Mouse (Mus musculus): ENCODE measurements at regions not wholly inside any gene's neighbourhood (a gene's known extent, or its start where the extent isn't known, plus 50 kb on each side); places are given as distances from the start of the nearest gene placed in this dataset.

DNA sequence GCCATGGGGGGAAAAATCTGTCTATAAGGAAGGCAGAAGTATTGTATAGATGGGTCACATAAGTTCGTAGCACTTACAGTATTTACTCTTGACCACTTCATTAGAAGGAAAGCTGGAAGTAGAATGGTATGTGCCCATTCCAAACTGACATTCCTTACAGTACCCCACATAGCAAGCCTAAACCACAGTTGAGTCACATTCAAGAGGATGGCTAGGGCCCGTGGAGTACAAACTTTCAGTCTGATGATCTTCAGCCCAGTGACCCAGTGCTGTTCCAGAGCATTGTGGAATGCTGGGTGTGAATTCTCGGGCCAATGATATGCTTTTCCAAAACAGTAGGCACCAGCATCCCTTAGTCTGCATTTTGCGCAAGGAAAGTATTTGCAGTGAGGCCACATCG lies 124.2 kb upstream of the Tent5a start:
- Histone ChIP-seq H3K9ac (ENCODE audit: low read depth, low read length) (no peak overlapping the region), H3K9me3 (ENCODE audit: control insufficient read depth, low read length) (no peaks in the 10 kb centered on the region), H3K27ac (ENCODE audit: low read depth, low read length) (no peak overlapping the region), H3K4me2 (ENCODE audit: low read length) (no peak overlapping the region), H3K36me3 (ENCODE audit: control insufficient read depth, insufficient read depth, low read length) (no peaks in the 10 kb centered on the region), H3K27me3 (replicated peaks; ENCODE audit: control insufficient read depth, insufficient read depth, low read length) (no peaks in the 10 kb centered on the region), H3K4me1 (ENCODE audit: control insufficient read depth, insufficient read depth, low read depth, low read length) (no peaks in the 10 kb centered on the region), H3K4me3 (ENCODE audit: low read length) (no peak overlapping the region)
- WGBS = 97% methylated on average over 5 of the region's 5 CpGs
- ATAC-seq = no peak

GRCm38 (mm10) chr9:85450877-85451276 lies 123.7 kb upstream of the Tent5a start:
- Histone ChIP-seq H3K36me3 (ENCODE audit: control insufficient read depth, insufficient read depth, low read length) (no peaks in the 10 kb centered on the region), H3K4me2 (ENCODE audit: low read length) (no peak overlapping the region), H3K27ac (ENCODE audit: low read depth, low read length) (no peak overlapping the region), H3K9ac (ENCODE audit: low read depth, low read length) (no peak overlapping the region), H3K9me3 (ENCODE audit: control insufficient read depth, low read length) (no peaks in the 10 kb centered on the region), H3K4me1 (ENCODE audit: control insufficient read depth, insufficient read depth, low read depth, low read length) (no peaks in the 10 kb centered on the region), H3K4me3 (ENCODE audit: low read length) (no peak overlapping the region), H3K27me3 (replicated peaks; ENCODE audit: control insufficient read depth, insufficient read depth, low read length) (no peaks in the 10 kb centered on the region)
- no peak for ATAC-seq

- ATAC-seq = no peak
- 74% methylated on average over 2 of the region's 2 CpGs for WGBS
- Histone ChIP-seq H3K27ac (ENCODE audit: low read depth, low read length) (no peak overlapping the region), H3K4me3 (ENCODE audit: low read length) (no peak overlapping the region), H3K9me3 (ENCODE audit: control insufficient read depth, low read length) (no peaks in the 10 kb centered on the region), H3K4me1 (ENCODE audit: control insufficient read depth, insufficient read depth, low read depth, low read length) (no peaks in the 10 kb centered on the region), H3K4me2 (ENCODE audit: low read length) (no peak overlapping the region), H3K9ac (ENCODE audit: low read depth, low read length) (no peak overlapping the region), H3K27me3 (replicated peaks; ENCODE audit: control insufficient read depth, insufficient read depth, low read length) (no peaks in the 10 kb centered on the region), H3K36me3 (ENCODE audit: control insufficient read depth, insufficient read depth, low read length) (no peaks in the 10 kb centered on the region)
Observed at GRCm38 (mm10) chr9:85449493-85449892, 122.3 kb upstream of the Tent5a start.

DNA sequence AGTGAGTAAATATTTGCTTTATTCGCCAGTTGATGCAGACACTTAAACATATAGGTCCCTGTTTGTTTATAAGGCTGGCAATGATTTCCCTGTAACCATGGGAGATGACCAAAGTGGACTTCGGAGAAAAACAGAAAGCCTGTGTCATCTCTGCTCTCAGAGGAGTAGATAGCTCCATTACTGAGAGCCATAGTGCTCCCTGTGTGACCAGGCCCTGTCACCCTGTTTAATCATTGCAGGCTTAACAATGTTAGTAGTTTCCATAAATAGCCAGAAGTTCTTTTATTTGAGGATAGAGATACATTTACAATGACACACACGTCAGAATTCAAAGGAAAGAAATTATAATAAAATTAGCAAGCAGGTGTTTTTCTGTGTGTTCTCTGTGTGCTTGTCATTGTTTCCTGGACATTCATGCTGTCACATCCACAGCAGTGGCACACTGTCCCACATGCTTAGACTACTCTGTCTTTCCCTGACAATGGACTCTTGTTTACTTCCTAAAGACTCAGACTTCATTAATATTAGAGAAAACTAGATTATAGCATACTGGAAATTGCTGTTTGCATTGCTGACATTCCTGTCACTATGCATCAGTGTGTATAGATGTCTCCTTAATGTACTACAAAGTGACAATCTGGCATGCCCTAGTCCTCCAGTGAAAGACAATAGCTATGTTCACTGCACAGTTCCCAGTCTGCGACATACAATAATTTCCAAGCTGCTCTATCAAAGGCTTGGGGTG lies 115.8 kb upstream of the Tent5a start:
- no peaks in the 10 kb centered on the region for H3K4me1 ChIP-seq (ENCODE audit: control insufficient read depth, insufficient read depth, low read depth, low read length)
- H3K27ac ChIP-seq (ENCODE audit: low read depth, low read length) = no peak overlapping the region
- H3K9me3 ChIP-seq (ENCODE audit: control insufficient read depth, low read length) = no peaks in the 10 kb centered on the region
- WGBS = 53% methylated on average over 4 of the region's 4 CpGs
- no peak for ATAC-seq
- H3K4me3 ChIP-seq (ENCODE audit: low read length) = no peak overlapping the region
- H3K27me3 ChIP-seq (replicated peaks; ENCODE audit: control insufficient read depth, insufficient read depth, low read length) = no peaks in the 10 kb centered on the region
- H3K9ac ChIP-seq (ENCODE audit: low read depth, low read length) = no peak overlapping the region
- H3K4me2 ChIP-seq (ENCODE audit: low read length) = no peak overlapping the region
- no peaks in the 10 kb centered on the region for H3K36me3 ChIP-seq (ENCODE audit: control insufficient read depth, insufficient read depth, low read length)

DNA sequence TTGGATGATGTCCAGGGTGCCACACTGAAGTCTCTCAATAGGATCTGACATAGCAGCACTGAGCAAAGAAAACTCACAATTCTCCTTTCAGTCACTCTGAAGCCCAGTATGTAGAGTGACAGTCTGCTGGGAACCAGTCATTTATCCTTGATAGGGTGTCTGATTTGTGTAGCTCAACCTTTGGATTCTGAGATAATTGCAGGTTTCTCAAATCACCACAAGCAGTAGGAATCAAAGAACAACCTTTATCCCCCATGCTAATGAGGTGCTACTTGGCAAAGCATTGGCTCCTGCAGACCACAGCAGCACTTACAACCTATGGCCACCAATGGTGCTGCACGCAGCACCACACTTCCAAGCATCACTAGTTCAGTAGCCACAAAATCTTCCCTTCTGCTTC lies 112.5 kb upstream of the Tent5a start:
- Histone ChIP-seq H3K9ac (ENCODE audit: low read depth, low read length) (no peak overlapping the region), H3K36me3 (ENCODE audit: control insufficient read depth, insufficient read depth, low read length) (no peaks in the 10 kb centered on the region), H3K27ac (ENCODE audit: low read depth, low read length) (no peak overlapping the region), H3K4me1 (ENCODE audit: control insufficient read depth, insufficient read depth, low read depth, low read length) (no peaks in the 10 kb centered on the region), H3K4me3 (ENCODE audit: low read length) (no peak overlapping the region), H3K9me3 (ENCODE audit: control insufficient read depth, low read length) (no peaks in the 10 kb centered on the region), H3K27me3 (replicated peaks; ENCODE audit: control insufficient read depth, insufficient read depth, low read length) (no peaks in the 10 kb centered on the region), H3K4me2 (ENCODE audit: low read length) (no peak overlapping the region)
- WGBS = 32% methylated on average over 1 of the region's 1 CpGs
- ATAC-seq = no peak; the same call in 1 of the 2 replicates

DNA sequence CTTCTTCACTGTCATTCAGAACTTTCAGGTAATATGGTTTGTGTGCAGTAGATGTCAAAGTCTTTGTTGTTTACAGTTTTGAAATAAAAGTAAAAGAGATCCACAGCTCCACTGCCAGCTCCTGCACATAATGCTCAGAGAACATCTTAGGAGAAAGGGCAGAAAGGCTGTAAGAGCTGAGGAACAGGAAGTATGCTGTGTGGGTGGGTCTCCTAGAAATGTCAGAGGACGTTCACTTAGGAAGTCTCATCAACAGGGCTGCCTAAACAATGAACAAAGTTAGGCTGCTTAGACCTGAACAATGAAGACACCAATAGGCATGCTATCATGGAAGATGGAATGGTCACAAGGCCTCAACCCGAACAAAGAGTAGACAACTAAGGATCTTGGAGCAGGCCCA lies 105.1 kb upstream of the Tent5a start:
- H3K4me3 ChIP-seq (ENCODE audit: low read length) = no peak overlapping the region
- no peak for ATAC-seq
- H3K27me3 ChIP-seq (replicated peaks; ENCODE audit: control insufficient read depth, insufficient read depth, low read length) = no peaks in the 10 kb centered on the region
- H3K4me1 ChIP-seq (ENCODE audit: control insufficient read depth, insufficient read depth, low read depth, low read length) = no peaks in the 10 kb centered on the region
- H3K27ac ChIP-seq (ENCODE audit: low read depth, low read length) = no peak overlapping the region
- H3K9ac ChIP-seq (ENCODE audit: low read depth, low read length) = no peak overlapping the region
- no peaks in the 10 kb centered on the region for H3K9me3 ChIP-seq (ENCODE audit: control insufficient read depth, low read length)
- no peaks in the 10 kb centered on the region for H3K36me3 ChIP-seq (ENCODE audit: control insufficient read depth, insufficient read depth, low read length)
- WGBS = 77% methylated on average over 2 of the region's 2 CpGs
- H3K4me2 ChIP-seq (ENCODE audit: low read length) = no peak overlapping the region

DNA sequence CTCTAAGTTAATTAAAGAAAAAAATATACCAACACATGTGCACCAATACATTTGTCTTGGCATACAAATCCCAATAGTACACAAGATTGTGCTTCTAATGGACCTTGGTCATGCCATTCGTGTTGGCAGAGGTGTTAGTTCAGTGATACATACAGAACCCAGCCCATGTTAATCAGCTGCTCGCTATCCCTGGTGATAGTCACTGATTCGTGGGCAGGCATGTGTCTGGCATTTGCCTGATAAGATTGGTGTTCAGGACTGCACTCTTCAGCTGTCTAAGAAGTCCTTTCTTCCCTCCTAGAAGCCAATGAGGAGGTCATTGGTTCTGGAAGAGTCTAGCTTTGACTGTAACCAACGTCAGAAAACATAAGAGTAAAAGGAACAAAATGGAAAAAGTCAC lies 99.7 kb upstream of the Tent5a start:
- no peak for ATAC-seq
- H3K4me3 ChIP-seq (ENCODE audit: low read length) = no peak overlapping the region
- no peak overlapping the region for H3K27ac ChIP-seq (ENCODE audit: low read depth, low read length)
- H3K4me1 ChIP-seq (ENCODE audit: control insufficient read depth, insufficient read depth, low read depth, low read length) = no peaks in the 10 kb centered on the region
- H3K27me3 ChIP-seq (replicated peaks; ENCODE audit: control insufficient read depth, insufficient read depth, low read length) = no peaks in the 10 kb centered on the region
- no peak overlapping the region for H3K9ac ChIP-seq (ENCODE audit: low read depth, low read length)
- no peaks in the 10 kb centered on the region for H3K36me3 ChIP-seq (ENCODE audit: control insufficient read depth, insufficient read depth, low read length)
- WGBS = 85% methylated on average over 4 of the region's 4 CpGs
- no peaks in the 10 kb centered on the region for H3K9me3 ChIP-seq (ENCODE audit: control insufficient read depth, low read length)
- no peak overlapping the region for H3K4me2 ChIP-seq (ENCODE audit: low read length)

GRCm38 (mm10) chr9:85423908-85424307 lies 96.8 kb upstream of the Tent5a start:
- Histone ChIP-seq H3K4me2 (ENCODE audit: low read length) (no peak overlapping the region), H3K4me3 (ENCODE audit: low read length) (no peak overlapping the region), H3K36me3 (ENCODE audit: control insufficient read depth, insufficient read depth, low read length) (no peaks in the 10 kb centered on the region), H3K27me3 (replicated peaks; ENCODE audit: control insufficient read depth, insufficient read depth, low read length) (no peaks in the 10 kb centered on the region), H3K9ac (ENCODE audit: low read depth, low read length) (no peak overlapping the region), H3K4me1 (ENCODE audit: control insufficient read depth, insufficient read depth, low read depth, low read length) (no peaks in the 10 kb centered on the region), H3K9me3 (ENCODE audit: control insufficient read depth, low read length) (no peaks in the 10 kb centered on the region), H3K27ac (ENCODE audit: low read depth, low read length) (no peak overlapping the region)
- no peak for ATAC-seq
- 80% methylated on average over 2 of the region's 2 CpGs for WGBS

GRCm38 (mm10) chr9:85414391-85414790 lies 87.2 kb upstream of the Tent5a start:
- Histone ChIP-seq H3K9ac (ENCODE audit: low read depth, low read length) (no peak overlapping the region), H3K27ac (ENCODE audit: low read depth, low read length) (no peak overlapping the region), H3K4me2 (ENCODE audit: low read length) (no peak overlapping the region), H3K9me3 (ENCODE audit: control insufficient read depth, low read length) (no peaks in the 10 kb centered on the region), H3K4me3 (ENCODE audit: low read length) (no peak overlapping the region), H3K36me3 (ENCODE audit: control insufficient read depth, insufficient read depth, low read length) (no peaks in the 10 kb centered on the region), H3K4me1 (ENCODE audit: control insufficient read depth, insufficient read depth, low read depth, low read length) (no peaks in the 10 kb centered on the region; the same call in 1 of the 2 replicates), H3K27me3 (replicated peaks; ENCODE audit: control insufficient read depth, insufficient read depth, low read length) (no peaks in the 10 kb centered on the region)
- no peak for ATAC-seq
- 93% methylated on average over 1 of the region's 1 CpGs for WGBS

DNA sequence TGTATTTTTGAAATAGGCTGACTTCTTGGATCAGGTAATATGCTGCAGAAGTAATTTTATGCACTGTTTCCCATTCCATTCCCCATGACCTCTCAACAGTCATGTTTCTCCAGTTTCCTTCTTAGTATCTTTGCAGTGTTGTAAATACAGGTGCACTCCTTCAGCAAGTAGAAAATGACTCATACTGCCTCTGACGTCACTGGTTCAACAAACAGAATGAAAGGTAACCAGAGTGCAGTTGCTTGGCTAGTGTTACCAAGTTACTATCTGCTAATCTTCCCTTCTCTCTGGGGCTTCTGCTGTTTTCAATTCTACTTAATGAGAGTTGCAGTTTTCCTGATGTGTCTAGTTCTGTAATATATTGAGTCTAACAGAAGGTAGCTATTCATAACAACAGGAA lies 86.7 kb upstream of the Tent5a start:
- no peak for ATAC-seq
- Histone ChIP-seq H3K27me3 (replicated peaks; ENCODE audit: control insufficient read depth, insufficient read depth, low read length) (no peaks in the 10 kb centered on the region), H3K4me3 (ENCODE audit: low read length) (no peak overlapping the region), H3K4me2 (ENCODE audit: low read length) (no peak overlapping the region), H3K9me3 (ENCODE audit: control insufficient read depth, low read length) (no peaks in the 10 kb centered on the region), H3K36me3 (ENCODE audit: control insufficient read depth, insufficient read depth, low read length) (no peaks in the 10 kb centered on the region), H3K9ac (ENCODE audit: low read depth, low read length) (no peak overlapping the region), H3K27ac (ENCODE audit: low read depth, low read length) (no peak overlapping the region), H3K4me1 (ENCODE audit: control insufficient read depth, insufficient read depth, low read depth, low read length) (no peaks in the 10 kb centered on the region; the same call in 1 of the 2 replicates)
- WGBS = 70% methylated on average over 1 of the region's 1 CpGs
